Mouse (Mus musculus): ENCODE data around the gene Limd2. TPM values are rescaled to one million over a fixed set of nuclear protein-coding genes. Genes with fewer than 3 reads are reported as not detected.

Gene Limd2
- 100 to 1,000 TPM; 806 to 815 TPM for total RNA-seq (2023)

GRCm38 (mm10) chr11:106160841-106161721 lies at the start of gene Limd2, which contains the start of gene Gm10840:
Gene Limd2 (minus strand): TSS chr11:106160860.
Gene Gm10840 (plus strand): TSS chr11:106160850.

GRCm38 (mm10) chr11:106202123-106202465 lies 41.4 kb upstream of the Limd2 start, which contains the start of gene Strada:
Gene Strada (minus strand): TSS chr11:106202168.

Other genes with a start within 250 kb of the Limd2 start
- gene Cyb561, start 207.5 kb downstream of the Limd2 start, total RNA-seq (2023): under 1 TPM in 1 of 2 experiments, not detected in 1; 0.26 TPM
- not detected for gene Ace, start 192.9 kb downstream of the Limd2 start, total RNA-seq (2023)
- not detected for gene Ace3, start 166.2 kb downstream of the Limd2 start, total RNA-seq (2023)
- gene Kcnh6, start 152.7 kb downstream of the Limd2 start, total RNA-seq (2023): under 1 TPM; 0.38 to 0.86 TPM
- 10 to 100 TPM; 68.4 to 77.4 TPM for gene Dcaf7, start 124.0 kb downstream of the Limd2 start, total RNA-seq (2023)
- gene Taco1, start 94.8 kb downstream of the Limd2 start, total RNA-seq (2023): 1 to 10 TPM; 7.5 to 8.9 TPM
- 100 to 1,000 TPM; 162 to 175 TPM for gene Map3k3, start 76.2 kb downstream of the Limd2 start, total RNA-seq (2023)
- 10 to 100 TPM; 18.0 to 22.1 TPM for gene Gm10840, start within 50 bp of the Limd2 start, total RNA-seq (2023)
- 10 to 100 TPM; 26.8 to 30.0 TPM for gene Strada, start 41.3 kb upstream of the Limd2 start, total RNA-seq (2023)
- 10 to 100 TPM; 45.3 to 52.9 TPM for gene Ccdc47, start 55.5 kb upstream of the Limd2 start, total RNA-seq (2023)
- 10 to 100 TPM; 66.9 to 80.2 TPM for gene Ddx42, start 56.1 kb upstream of the Limd2 start, total RNA-seq (2023)
- 100 to 1,000 TPM; 103 TPM for gene Ftsj3, start 95.2 kb upstream of the Limd2 start, total RNA-seq (2023)
- 10 to 100 TPM; 52.2 to 59.5 TPM for gene Psmc5, start 95.3 kb upstream of the Limd2 start, total RNA-seq (2023)
- gene Smarcd2, start 112.1 kb upstream of the Limd2 start, total RNA-seq (2023): 100 to 1,000 TPM; 110 to 113 TPM
- gene Tcam1, start 115.8 kb upstream of the Limd2 start, total RNA-seq (2023): under 1 TPM; 0.26 to 0.36 TPM
- not detected for gene Gh, start 141.0 kb upstream of the Limd2 start, total RNA-seq (2023)
- 10 to 100 TPM in 1 of 2 experiments, 1 to 10 TPM in 1; 4.0 to 11.3 TPM for gene Cd79b, start 153.9 kb upstream of the Limd2 start, total RNA-seq (2023)
- gene Scn4a, start 192.4 kb upstream of the Limd2 start, total RNA-seq (2023): under 1 TPM; 0.12 to 0.77 TPM
- under 1 TPM; 0.76 to 0.80 TPM for gene Prr29, start 204.6 kb upstream of the Limd2 start, total RNA-seq (2023)
- gene Icam2, start 227.2 kb upstream of the Limd2 start, total RNA-seq (2023): 10 to 100 TPM; 58.5 to 71.3 TPM

Data from T-cell, adult 66 days (primary cell).